Mouse (Mus musculus) G1E (cell line): ENCODE measurements around the gene Cyfip2.

ENCODE experiments used
- CTCF ChIP-seq: IDR thresholded peaks from 2 replicates; pipeline ENCODE4 v1.5.1; 2012; ENCODE audit warnings: low read depth, low read length, inconsistent platforms, mixed read lengths
- GATA1 ChIP-seq: IDR thresholded peaks from 2 replicates; pipeline ENCODE4 v1.6.1; 2012; ENCODE audit warnings: borderline replicate concordance, low read length, inconsistent platforms, mixed read lengths
- GATA2 ChIP-seq: IDR thresholded peaks from 2 replicates; pipeline ENCODE4 v1.6.1; 2012; ENCODE audit warnings: low read depth, low read length, inconsistent platforms, borderline replicate concordance
- POLR2AphosphoS5 ChIP-seq: IDR thresholded peaks from 2 replicates; pipeline ENCODE4 v1.6.1; 2012; ENCODE audit warnings: low read depth, low read length, inconsistent platforms; ENCODE audit not compliant: insufficient replicate concordance

DNA sequence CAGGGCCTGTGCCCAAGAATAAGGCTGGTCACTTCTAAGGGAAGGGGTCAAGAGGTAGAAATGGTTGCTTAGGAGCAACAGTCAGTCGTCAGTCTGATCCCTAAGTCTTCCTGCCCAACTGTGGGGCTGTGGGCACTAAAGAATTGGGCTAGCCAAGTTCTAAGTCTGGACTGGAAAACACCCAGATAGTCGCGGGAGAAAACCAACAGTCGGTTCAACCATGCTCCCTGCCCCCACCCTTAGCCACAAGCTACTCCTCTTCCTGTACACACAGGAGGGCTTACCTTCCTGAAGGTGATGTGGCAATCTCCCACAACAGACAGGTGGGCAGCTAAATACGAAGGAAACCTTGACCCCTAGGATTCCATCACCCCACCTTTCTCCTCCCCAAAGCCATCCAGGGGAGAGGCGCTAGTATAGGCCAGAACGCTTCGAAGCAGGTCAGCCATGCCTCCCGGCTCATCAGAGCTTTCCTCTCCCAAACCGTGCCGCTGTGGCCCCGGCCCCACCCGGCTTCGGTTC, 1.4 kb downstream of the Cyfip2 start:
- no peak for TF ChIP-seq CTCF
- no peak for TF ChIP-seq GATA2
- TF ChIP-seq POLR2AphosphoS5 = no peak
- no peak for TF ChIP-seq GATA1
